Mouse (Mus musculus) urinary bladder, postnatal 36 days (tissue): Measurements from ENCODE around the gene Slc16a11.
A peak's percentile ranks its signal among the peaks of the same experiment; 100 is the strongest.

ENCODE experiments used
- DNase-seq, 2 experiments: peaks; one replicate each; pipeline ENCODE4 v3.0.0; 2022; ENCODE audit warnings: low spot score in 2 of 2, mixed read lengths in 1 of 2

Gene Slc16a11

GRCm38 (mm10) chr11:70251853-70252252, 39.3 kb downstream of the Slc16a11 start:
- DNase-seq = no peak

DNA sequence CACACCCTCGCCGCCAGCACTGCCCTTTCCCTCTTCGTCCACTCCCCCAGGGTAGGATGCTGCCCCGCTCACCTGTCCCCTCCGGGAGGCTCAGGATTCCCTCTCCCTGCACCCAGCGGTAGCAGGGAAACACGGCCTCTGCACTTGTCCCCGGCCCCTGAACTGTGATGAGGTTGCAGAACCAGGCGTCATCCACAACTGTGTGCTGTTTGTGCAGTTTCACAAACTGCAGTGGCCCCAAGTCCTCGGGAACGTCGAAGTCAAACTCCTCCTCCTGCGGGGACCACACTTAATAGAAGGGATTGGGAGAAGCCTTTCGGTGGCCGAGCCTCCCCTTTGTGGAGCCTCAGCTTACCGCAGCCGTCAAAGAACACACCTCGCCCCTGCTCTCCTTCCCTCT, 41.8 kb downstream of the Slc16a11 start:
- no peak for DNase-seq

- DNase-seq = peak; percentile 71 to 77
Measured at GRCm38 (mm10) chr11:70254931-70255531, 42.5 kb downstream of the Slc16a11 start, which contains the start of gene Alox12. Gene Alox12, minus strand, starts transcription at chr11:70255353.

DNA sequence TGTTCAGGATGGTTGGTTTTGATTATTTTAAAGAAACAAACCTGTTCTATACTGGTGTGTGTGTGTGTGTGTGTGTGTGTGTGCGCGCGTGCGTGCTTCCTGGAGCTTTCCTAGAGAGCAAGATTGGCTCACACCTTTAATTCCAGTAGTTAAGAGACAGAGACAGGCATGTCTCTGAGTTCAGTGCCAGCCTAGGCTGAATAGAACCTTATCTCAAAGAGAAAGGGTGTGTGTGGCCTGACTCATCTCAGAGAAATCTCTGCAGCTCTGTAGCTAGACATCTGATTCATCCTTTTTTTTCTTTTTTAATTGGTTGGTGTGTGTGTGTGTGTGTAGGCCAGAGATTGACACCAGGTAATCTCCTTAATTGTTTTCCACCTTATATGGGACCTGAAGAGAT, 46.5 kb downstream of the Slc16a11 start:
- DNase-seq = no peak

DNA sequence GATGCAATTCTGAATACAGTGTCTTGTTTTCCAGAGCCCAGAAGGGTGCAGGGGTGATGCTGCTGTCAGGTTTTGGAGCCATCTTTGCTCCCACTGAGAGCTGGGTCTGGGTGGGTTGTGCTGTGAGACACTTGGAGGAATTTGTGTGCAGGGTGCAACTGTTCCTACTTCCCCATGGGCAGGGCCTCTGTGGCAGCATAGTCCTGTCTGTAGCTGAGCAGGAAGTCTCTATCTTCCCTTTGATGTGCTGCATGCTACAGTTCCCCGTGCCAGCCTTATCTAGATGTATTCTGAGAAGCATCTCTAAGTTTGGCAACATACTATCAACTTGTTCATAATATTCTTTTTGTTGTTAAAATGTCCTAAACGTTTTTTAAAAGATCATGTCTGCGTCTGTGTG, 52.7 kb downstream of the Slc16a11 start:
- no peak for DNase-seq

GRCm38 (mm10) chr11:70265819-70266218, 53.3 kb downstream of the Slc16a11 start:
- no peak for DNase-seq
